26 mouse cellular contexts compared by ENCODE assay signal in genomic region chr16:91097858-91098257, GRCm38 (mm10). TPM values are rescaled to one million over a fixed set of nuclear protein-coding genes. Genes with fewer than 3 reads are reported as not detected.
DNase-seq lines count a peak whose midpoint lies in the region; ATAC-seq and TF ChIP-seq lines count a peak whose summit lies in the region.
"Had no signal": no experiment of that assay in that cellular context is flagged by ENCODE, and none has a peak within 500 bp of the region (broad histone marks: within the 10 kb centered on the region; RNA-seq: fewer than 3 reads in every experiment).

No protein-coding gene starts in this region.

- TF ChIP-seq CTCF in thymus, adult 2 months (IDR thresholded peaks at IDR 0.05; ENCODE audit: borderline replicate concordance, control insufficient read depth, extremely low read depth, insufficient read depth, low read length, poor library complexity): no peak

- 91% methylated on average over 11 of the region's 11 CpGs for WGBS in thymus, adult 2 months

- no peaks in the 10 kb centered on the region for H3K36me3 ChIP-seq in thymus, adult 2 months (ENCODE audit: control insufficient read depth, insufficient read depth, low read length)
- H3K36me3 ChIP-seq: embryonic facial prominence, embryonic 12.5 days; embryonic facial prominence, embryonic 15.5 days; heart, embryonic 10.5 days; heart, embryonic 13.5 days had no signal

- H3K4me3 ChIP-seq in thymus, adult 2 months (ENCODE audit: control insufficient read depth, insufficient read depth, low read length): no peak overlapping the region
- H3K4me3 ChIP-seq: embryonic facial prominence, embryonic 12.5 days; embryonic facial prominence, embryonic 15.5 days; gastrocnemius, adult 2 months; heart, embryonic 10.5 days; heart, embryonic 13.5 days had no signal

- H3K27ac ChIP-seq in thymus, adult 2 months (ENCODE audit: control insufficient read depth, insufficient read depth, low read length): no peak overlapping the region
- H3K27ac ChIP-seq: embryonic facial prominence, embryonic 12.5 days; embryonic facial prominence, embryonic 15.5 days; gastrocnemius, adult 2 months; heart, embryonic 10.5 days; heart, embryonic 13.5 days; hindbrain, embryonic 14.5 days; hindbrain, postnatal 0 days had no signal

- ATAC-seq in granulocyte monocyte progenitor cell, adult 5-6 weeks (replicated peaks; ENCODE audit: poor library complexity, severe bottlenecking): peak; percentile 77
- peak; percentile 66 for ATAC-seq in monocyte, adult 5-6 weeks (replicated peaks; ENCODE audit: insufficient number of reproducible peaks, low FRiP score, low TSS enrichment, poor library complexity, severe bottlenecking)
- ATAC-seq: activated CD4-positive, CD25-positive, alpha-beta regulatory T cell, adult 4 months; forebrain, embryonic 14.5 days; forebrain, postnatal 0 days; hindbrain, postnatal 0 days had no signal

- H3K27me3 ChIP-seq in thymus, adult 2 months (ENCODE audit: control insufficient read depth, insufficient read depth, low read length): no peaks in the 10 kb centered on the region
- H3K27me3 ChIP-seq: embryonic facial prominence, embryonic 15.5 days had no signal

- no peak for TF ChIP-seq POLR2A in thymus, adult 2 months (IDR thresholded peaks at IDR 0.05; ENCODE audit: control insufficient read depth, extremely low read depth, insufficient read depth, low read length, poor library complexity)

- peak; percentile 18 for DNase-seq in 416B (ENCODE audit: low read depth)
- no peak for DNase-seq in thymus, adult 2 months
- DNase-seq in kidney, adult 18-20 months: no peak
- DNase-seq in embryo, embryonic 10.5 days (ENCODE audit: low spot score): no peak
- DNase-seq: adrenal gland, adult 8-10 months; adrenal gland, postnatal 25 days; cerebellum, adult 11-12 months; cerebellum, adult 8-10 months; cerebellum, postnatal 14 days; forebrain, postnatal 0 days; gastrocnemius, adult 2 months; gastrocnemius, postnatal 14 days; heart, adult 18-20 months; heart, postnatal 14 days; heart, postnatal 4 days had no signal

- no peaks in the 10 kb centered on the region for H3K4me1 ChIP-seq in thymus, adult 2 months (replicated peaks; ENCODE audit: control insufficient read depth, insufficient read depth, low read length)
- H3K4me1 ChIP-seq: embryonic facial prominence, embryonic 12.5 days; heart, embryonic 10.5 days; heart, embryonic 13.5 days had no signal

RNA-seq across cellular contexts. Expression of gene 4932438H23Rik, which starts 2.9 kb away (rescaled TPM):
- not detected in 2 replicates for total RNA-seq in granulocyte monocyte progenitor cell, adult 5-6 weeks (2014; fragmentation: Nextera tagmentation)
- total RNA-seq in granulocyte monocyte progenitor cell, adult 5-6 weeks (2017): 0.88 TPM in 1 of 2 replicates, not detected in the other
- 2.3 TPM in 1 of 3 replicates, not detected in the others for total RNA-seq in monocyte, adult 5-6 weeks (2017)
- polyA plus RNA-seq in thymus, adult 2 months (2012; rRNA removed): 0.33 and 1.1 TPM in 2 replicates
- total RNA-seq: adrenal gland, postnatal 25 days had no signal
- polyA plus RNA-seq: heart, embryonic 10.5 days; heart, embryonic 13.5 days; heart, embryonic 16.5 days had no signal

RNA-seq across cellular contexts. Expression of gene Paxbp1, which starts 53.5 kb away (rescaled TPM):
- 77.7 and 114 TPM in 2 replicates for total RNA-seq in granulocyte monocyte progenitor cell, adult 5-6 weeks (2014; fragmentation: Nextera tagmentation)
- 77.8 and 112 TPM in 2 replicates for total RNA-seq in granulocyte monocyte progenitor cell, adult 5-6 weeks (2017)
- total RNA-seq in monocyte, adult 5-6 weeks (2017): 135 to 183 TPM (median 160 TPM) in 3 replicates
- polyA plus RNA-seq in thymus, adult 2 months (2012; rRNA removed): 30.6 and 32.9 TPM in 2 replicates
